ENCODE assay signal across 19 mouse cellular contexts in the genomic region with DNA sequence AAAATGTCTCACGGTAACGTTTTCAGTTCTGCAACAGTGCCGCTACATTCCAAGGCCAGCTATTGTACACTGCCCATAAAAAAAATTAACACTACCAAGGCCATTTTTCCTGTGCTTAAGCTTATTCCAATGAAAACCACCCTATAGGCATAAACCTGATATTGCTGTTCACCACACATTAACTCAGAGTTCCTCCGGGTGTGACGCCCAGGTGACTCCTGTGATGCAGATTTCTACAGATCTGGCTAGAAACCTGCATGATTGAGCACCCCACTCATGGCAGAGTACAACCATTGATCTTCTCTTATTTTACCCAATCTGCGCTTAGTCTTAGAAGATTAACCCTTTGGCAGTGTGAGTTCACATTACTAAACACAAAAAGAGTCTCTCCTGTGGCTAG.
DNase-seq lines count a peak whose midpoint lies in the region; ATAC-seq and TF ChIP-seq lines count a peak whose summit lies in the region.
"Had no signal": no experiment of that assay in that cellular context is flagged by ENCODE, and none has a peak within 500 bp of the region (broad histone marks: within the 10 kb centered on the region; RNA-seq: fewer than 3 reads in every experiment).

No protein-coding gene starts in this region.

- peak overlapping the region; percentile 84 for H3K27ac ChIP-seq in kidney, embryonic 15.5 days
- no peak overlapping the region for H3K27ac ChIP-seq in intestine, embryonic 15.5 days
- H3K27ac ChIP-seq in intestine, postnatal 0 days (ENCODE audit: low read depth, low read length): no peak overlapping the region
- H3K27ac ChIP-seq in limb, embryonic 14.5 days (replicated peaks; ENCODE audit: low read depth, low read length): no peak overlapping the region
- H3K27ac ChIP-seq: embryonic facial prominence, embryonic 10.5 days; forebrain, embryonic 13.5 days; hindbrain, embryonic 10.5 days had no signal

- 56% methylated on average over 6 of the region's 6 CpGs for WGBS in kidney, embryonic 15.5 days
- 65% methylated on average over 6 of the region's 6 CpGs for WGBS in intestine, embryonic 15.5 days
- WGBS in intestine, postnatal 0 days: 52% methylated on average over 6 of the region's 6 CpGs
- WGBS in limb, embryonic 14.5 days: 47% methylated on average over 6 of the region's 6 CpGs

- TF ChIP-seq CTCF in intestine, postnatal 0 days (IDR thresholded peaks at IDR 0.05; ENCODE audit: low read depth): peak; percentile 21

- H3K4me1 ChIP-seq in kidney, embryonic 15.5 days: peaks cover 28% of the 10 kb centered on the region
- no peaks in the 10 kb centered on the region for H3K4me1 ChIP-seq in intestine, embryonic 15.5 days (replicated peaks)
- H3K4me1 ChIP-seq in intestine, postnatal 0 days (replicated peaks; ENCODE audit: control insufficient read depth, insufficient read depth, low read length): peaks cover 11% of the 10 kb centered on the region; the same call in 1 of the 2 replicates
- H3K4me1 ChIP-seq in limb, embryonic 14.5 days (ENCODE audit: control insufficient read depth, insufficient read depth, low read length): peaks cover 10% of the 10 kb centered on the region
- H3K4me1 ChIP-seq: forebrain, embryonic 13.5 days had no signal

- no peak overlapping the region for H3K4me3 ChIP-seq in kidney, embryonic 15.5 days (replicated peaks)
- no peak overlapping the region for H3K4me3 ChIP-seq in intestine, embryonic 15.5 days (replicated peaks)
- peak overlapping the region; percentile 6; the same call in 1 of the 2 replicates for H3K4me3 ChIP-seq in intestine, postnatal 0 days (ENCODE audit: low read depth, low read length)
- H3K4me3 ChIP-seq in limb, embryonic 14.5 days (replicated peaks; ENCODE audit: low read length): no peak overlapping the region
- H3K4me3 ChIP-seq: embryonic facial prominence, embryonic 10.5 days; forebrain, embryonic 13.5 days; heart, embryonic 12.5 days; hindbrain, embryonic 10.5 days had no signal

- TF ChIP-seq POLR2A in limb, embryonic 14.5 days (IDR thresholded peaks at IDR 0.05; ENCODE audit: borderline replicate concordance, extremely low read depth, insufficient read depth, insufficient read length): no peak

- no peaks in the 10 kb centered on the region for H3K9me3 ChIP-seq in kidney, embryonic 15.5 days (replicated peaks)
- H3K9me3 ChIP-seq in intestine, embryonic 15.5 days: no peaks in the 10 kb centered on the region
- no peaks in the 10 kb centered on the region for H3K9me3 ChIP-seq in intestine, postnatal 0 days (ENCODE audit: control insufficient read depth)
- H3K9me3 ChIP-seq in limb, embryonic 14.5 days (ENCODE audit: control insufficient read depth, low read length): no peaks in the 10 kb centered on the region
- H3K9me3 ChIP-seq: embryonic facial prominence, embryonic 10.5 days; forebrain, embryonic 13.5 days; heart, embryonic 12.5 days; hindbrain, embryonic 10.5 days had no signal

- no peaks in the 10 kb centered on the region for H3K36me3 ChIP-seq in kidney, embryonic 15.5 days
- no peaks in the 10 kb centered on the region for H3K36me3 ChIP-seq in intestine, embryonic 15.5 days
- no peaks in the 10 kb centered on the region for H3K36me3 ChIP-seq in intestine, postnatal 0 days (ENCODE audit: control insufficient read depth, insufficient read depth)
- H3K36me3 ChIP-seq in limb, embryonic 14.5 days (ENCODE audit: control insufficient read depth, insufficient read depth, low read length): no peaks in the 10 kb centered on the region
- H3K36me3 ChIP-seq: embryonic facial prominence, embryonic 10.5 days; heart, embryonic 12.5 days; hindbrain, embryonic 10.5 days had no signal

- no peak for DNase-seq in kidney, adult 9 months
- DNase-seq in limb, embryonic 14.5 days (ENCODE audit: low spot score): peak; percentile 28
- DNase-seq in retina, embryonic 14.5 days (ENCODE audit: low spot score): no peak
- DNase-seq: adrenal gland, postnatal 25 days; cerebellum, adult 2 months; cerebellum, postnatal 10 days; forebrain, postnatal 0 days; gastrocnemius, postnatal 25 days had no signal

- H3K27me3 ChIP-seq in kidney, embryonic 15.5 days: no peaks in the 10 kb centered on the region
- no peaks in the 10 kb centered on the region for H3K27me3 ChIP-seq in intestine, embryonic 15.5 days (replicated peaks)
- no peaks in the 10 kb centered on the region for H3K27me3 ChIP-seq in intestine, postnatal 0 days (replicated peaks; ENCODE audit: control insufficient read depth, insufficient read depth, low read length)
- no peaks in the 10 kb centered on the region for H3K27me3 ChIP-seq in limb, embryonic 14.5 days (ENCODE audit: control insufficient read depth, insufficient read depth, low read length)
- H3K27me3 ChIP-seq: CH12.LX; heart, embryonic 12.5 days had no signal

- ATAC-seq in kidney, embryonic 15.5 days (replicated peaks; ENCODE audit: low FRiP score): peak; percentile 76
- ATAC-seq in intestine, embryonic 15.5 days: no peak
- no peak for ATAC-seq in intestine, postnatal 0 days
- ATAC-seq in limb, embryonic 14.5 days (ENCODE audit: low FRiP score, low read depth): no peak
- ATAC-seq in megakaryocyte, adult 5-6 weeks (ENCODE audit: poor library complexity, severe bottlenecking): no peak
- ATAC-seq: activated CD4-positive, CD25-positive, alpha-beta regulatory T cell, adult 4 months; forebrain, embryonic 13.5 days; forebrain, postnatal 0 days; Patski had no signal

- no peak overlapping the region for H3K9ac ChIP-seq in kidney, embryonic 15.5 days
- no peak overlapping the region for H3K9ac ChIP-seq in intestine, embryonic 15.5 days
- H3K9ac ChIP-seq in intestine, postnatal 0 days (ENCODE audit: low read depth, low read length): no peak overlapping the region
- no peak overlapping the region for H3K9ac ChIP-seq in limb, embryonic 14.5 days (ENCODE audit: low read depth, low read length, severe bottlenecking)
- H3K9ac ChIP-seq: forebrain, embryonic 13.5 days; forebrain, postnatal 0 days; heart, embryonic 12.5 days had no signal

- H3K4me2 ChIP-seq in kidney, embryonic 15.5 days: no peak overlapping the region
- H3K4me2 ChIP-seq in intestine, embryonic 15.5 days (replicated peaks): peak overlapping the region; percentile 33; the same call in 1 of the 2 replicates
- H3K4me2 ChIP-seq in intestine, postnatal 0 days (replicated peaks; ENCODE audit: low read depth): peak overlapping the region; percentile 54
- no peak overlapping the region for H3K4me2 ChIP-seq in limb, embryonic 14.5 days (replicated peaks; ENCODE audit: low read depth, low read length, severe bottlenecking)
- H3K4me2 ChIP-seq: forebrain, embryonic 13.5 days; heart, embryonic 12.5 days had no signal

Comparison
In these comparisons a context has a peak if more than half of its experiments do, and no peak if none do; other contexts are left out.
1. H3K4me2 ChIP-seq: peak in intestine, embryonic 15.5 days (single experiment) and intestine, postnatal 0 days (single experiment); none in kidney, embryonic 15.5 days (single experiment) and limb, embryonic 14.5 days (single experiment).